Mouse (Mus musculus): ENCODE results near the gene Carns1. TPM values are rescaled to one million over a fixed set of nuclear protein-coding genes. Genes with fewer than 3 reads are reported as not detected.

The Carns1 gene
- polyA plus RNA-seq, 1 experiment from 2014 or later: 3.2 TPM

DNA sequence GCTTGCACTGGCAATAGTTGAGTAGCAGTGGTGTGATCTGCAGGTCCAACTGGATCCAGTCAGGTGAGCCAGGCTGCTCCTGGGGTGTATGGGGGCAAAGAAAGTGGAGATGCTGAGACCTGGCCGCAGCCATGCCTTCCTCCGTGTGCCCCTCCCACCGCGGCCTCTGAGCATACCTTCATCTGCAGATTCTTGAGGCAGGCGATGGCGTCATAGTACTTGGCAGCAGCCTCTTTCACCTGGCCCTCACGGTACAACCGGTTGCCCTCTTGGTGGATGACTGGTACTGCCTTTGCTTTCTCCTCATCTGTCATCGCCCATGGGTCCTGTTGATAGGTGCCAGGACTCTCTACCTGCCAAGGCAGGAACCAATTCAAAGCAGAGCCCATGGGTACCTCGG, 60.1 kb downstream of the Carns1 start:
- no peak overlapping the region for H3K27ac ChIP-seq
- H3K4me3 ChIP-seq: no peak overlapping the region
- WGBS: 97% methylated on average over 10 of the region's 10 CpGs
- no peaks in the 10 kb centered on the region for H3K9me3 ChIP-seq (replicated peaks)
- DNase-seq (ENCODE audit: low spot score): no peak
- H3K27me3 ChIP-seq (ENCODE audit: low read depth, poor library complexity, severe bottlenecking): no peaks in the 10 kb centered on the region
- H3K4me1 ChIP-seq: peaks cover 19% of the 10 kb centered on the region
- peaks cover 78% of the 10 kb centered on the region for H3K36me3 ChIP-seq

DNA sequence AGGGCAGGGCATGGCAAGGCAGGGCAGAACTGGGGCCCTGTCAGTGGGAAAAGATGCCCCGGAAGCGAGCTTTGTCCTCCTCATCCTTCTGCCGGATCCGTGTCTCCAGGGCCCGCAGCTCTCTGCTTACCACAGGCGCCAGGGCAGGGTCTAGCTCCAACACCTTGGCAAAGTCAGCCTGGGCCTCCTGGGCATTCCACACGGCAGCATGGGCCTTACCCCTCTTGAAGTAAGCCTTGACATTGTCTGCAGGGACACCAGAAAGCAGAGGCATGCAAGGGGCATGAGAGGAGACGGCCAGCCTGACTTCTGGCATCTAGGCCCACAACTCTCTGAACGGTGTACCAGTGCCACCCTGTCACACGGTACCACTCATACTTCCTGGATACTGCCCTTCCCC, 60.7 kb downstream of the Carns1 start:
- Histone ChIP-seq H3K4me1 (peaks cover 18% of the 10 kb centered on the region), H3K4me3 (no peak overlapping the region), H3K27ac (no peak overlapping the region), H3K9me3 (replicated peaks) (no peaks in the 10 kb centered on the region), H3K36me3 (peaks cover 79% of the 10 kb centered on the region), H3K27me3 (ENCODE audit: low read depth, poor library complexity, severe bottlenecking) (no peaks in the 10 kb centered on the region)
- DNase-seq (ENCODE audit: low spot score): no peak
- 92% methylated on average over 10 of the region's 10 CpGs for WGBS

Small RNA genes lying within 50 kb of the gene (microRNA-seq; reads per million reads assigned to microRNA genes)
- not detected for gene Gm26115

Other genes with a start within 250 kb of the Carns1 start
- gene Aldh3b1, start 245.7 kb downstream of the Carns1 start, polyA plus RNA-seq (2016; fragmentation: Nextera tagmentation; extraction: Ambion mirVana): 0.20 and 0.33 TPM in 2 replicates
- gene Unc93b1, start 240.3 kb downstream of the Carns1 start, polyA plus RNA-seq (2016; fragmentation: Nextera tagmentation; extraction: Ambion mirVana): 5.4 and 6.7 TPM in 2 replicates
- gene Aldh3b3, start 216.8 kb downstream of the Carns1 start, polyA plus RNA-seq (2016; fragmentation: Nextera tagmentation; extraction: Ambion mirVana): not detected in 2 replicates
- gene Aldh3b2, start 203.2 kb downstream of the Carns1 start, polyA plus RNA-seq (2016; fragmentation: Nextera tagmentation; extraction: Ambion mirVana): 1.4 and 2.4 TPM in 2 replicates
- gene Acy3, start 188.9 kb downstream of the Carns1 start, polyA plus RNA-seq (2016; fragmentation: Nextera tagmentation; extraction: Ambion mirVana): 3.9 and 5.6 TPM in 2 replicates
- 0.10 TPM in 1 of 2 replicates, not detected in the other for gene Tbx10, start 182.7 kb downstream of the Carns1 start, polyA plus RNA-seq (2016; fragmentation: Nextera tagmentation; extraction: Ambion mirVana)
- 32.4 and 36.0 TPM in 2 replicates for gene Nudt8, start 174.9 kb downstream of the Carns1 start, polyA plus RNA-seq (2016; fragmentation: Nextera tagmentation; extraction: Ambion mirVana)
- gene Gm49405, start 174.9 kb downstream of the Carns1 start, polyA plus RNA-seq (2016; fragmentation: Nextera tagmentation; extraction: Ambion mirVana): 3.5 and 4.6 TPM in 2 replicates
- gene Doc2g, start 172.2 kb downstream of the Carns1 start, polyA plus RNA-seq (2016; fragmentation: Nextera tagmentation; extraction: Ambion mirVana): 5.0 and 7.6 TPM in 2 replicates
- 220 and 221 TPM in 2 replicates for gene Ndufv1, start 162.7 kb downstream of the Carns1 start, polyA plus RNA-seq (2016; fragmentation: Nextera tagmentation; extraction: Ambion mirVana)
- gene Gstp1, start 137.5 kb downstream of the Carns1 start, polyA plus RNA-seq (2016; fragmentation: Nextera tagmentation; extraction: Ambion mirVana): 478 and 510 TPM in 2 replicates
- 0.62 and 0.88 TPM in 2 replicates for gene Gstp2, start 129.5 kb downstream of the Carns1 start, polyA plus RNA-seq (2016; fragmentation: Nextera tagmentation; extraction: Ambion mirVana)
- gene Gstp3, start 115.9 kb downstream of the Carns1 start, polyA plus RNA-seq (2016; fragmentation: Nextera tagmentation; extraction: Ambion mirVana): not detected in 2 replicates
- gene Cabp2, start 93.9 kb downstream of the Carns1 start, polyA plus RNA-seq (2016; fragmentation: Nextera tagmentation; extraction: Ambion mirVana): not detected in 2 replicates
- gene Cdk2ap2, start 78.3 kb downstream of the Carns1 start, polyA plus RNA-seq (2016; fragmentation: Nextera tagmentation; extraction: Ambion mirVana): 86.7 and 87.0 TPM in 2 replicates
- 5.9 and 7.9 TPM in 2 replicates for gene Pitpnm1, start 75.5 kb downstream of the Carns1 start, polyA plus RNA-seq (2016; fragmentation: Nextera tagmentation; extraction: Ambion mirVana)
- gene Aip, start 49.6 kb downstream of the Carns1 start, polyA plus RNA-seq (2016; fragmentation: Nextera tagmentation; extraction: Ambion mirVana): 74.9 and 79.2 TPM in 2 replicates
- not detected in 2 replicates for gene Gpr152, start 35.7 kb downstream of the Carns1 start, polyA plus RNA-seq (2016; fragmentation: Nextera tagmentation; extraction: Ambion mirVana)
- 0.15 TPM in 1 of 2 replicates, not detected in the other for gene Cabp4, start 31.4 kb downstream of the Carns1 start, polyA plus RNA-seq (2016; fragmentation: Nextera tagmentation; extraction: Ambion mirVana)
- gene Coro1b, start 26.9 kb downstream of the Carns1 start, polyA plus RNA-seq (2016; fragmentation: Nextera tagmentation; extraction: Ambion mirVana): 129 and 148 TPM in 2 replicates
- gene Ptprcap, start 21.9 kb downstream of the Carns1 start, polyA plus RNA-seq (2016; fragmentation: Nextera tagmentation; extraction: Ambion mirVana): 0.93 and 1.4 TPM in 2 replicates
- gene Rps6kb2, start 12.1 kb downstream of the Carns1 start, polyA plus RNA-seq (2016; fragmentation: Nextera tagmentation; extraction: Ambion mirVana): 58.3 and 66.0 TPM in 2 replicates
- 0.21 and 1.2 TPM in 2 replicates for gene Tbc1d10c, start 15.8 kb upstream of the Carns1 start, polyA plus RNA-seq (2016; fragmentation: Nextera tagmentation; extraction: Ambion mirVana)
- 1,070 and 1,129 TPM in 2 replicates for gene Ppp1ca, start 16.6 kb upstream of the Carns1 start, polyA plus RNA-seq (2016; fragmentation: Nextera tagmentation; extraction: Ambion mirVana)
- gene Rad9a, start 26.2 kb upstream of the Carns1 start, polyA plus RNA-seq (2016; fragmentation: Nextera tagmentation; extraction: Ambion mirVana): 58.2 and 61.5 TPM in 2 replicates
- 4.3 and 6.0 TPM in 2 replicates for gene Clcf1, start 38.8 kb upstream of the Carns1 start, polyA plus RNA-seq (2016; fragmentation: Nextera tagmentation; extraction: Ambion mirVana)
- not detected in 2 replicates for gene AC109138.7, start 38.9 kb upstream of the Carns1 start, polyA plus RNA-seq (2016; fragmentation: Nextera tagmentation; extraction: Ambion mirVana)
- 14.0 and 16.2 TPM in 2 replicates for gene Pold4, start 56.4 kb upstream of the Carns1 start, polyA plus RNA-seq (2016; fragmentation: Nextera tagmentation; extraction: Ambion mirVana)
- 2.5 and 4.4 TPM in 2 replicates for gene Ssh3, start 93.7 kb upstream of the Carns1 start, polyA plus RNA-seq (2016; fragmentation: Nextera tagmentation; extraction: Ambion mirVana)
- gene Ankrd13d, start 107.7 kb upstream of the Carns1 start, polyA plus RNA-seq (2016; fragmentation: Nextera tagmentation; extraction: Ambion mirVana): 5.5 and 7.9 TPM in 2 replicates
- 14.6 and 15.5 TPM in 2 replicates for gene Grk2, start 130.7 kb upstream of the Carns1 start, polyA plus RNA-seq (2016; fragmentation: Nextera tagmentation; extraction: Ambion mirVana)
- 67.6 and 77.9 TPM in 2 replicates for gene Kdm2a, start 222.8 kb upstream of the Carns1 start, polyA plus RNA-seq (2016; fragmentation: Nextera tagmentation; extraction: Ambion mirVana)